Mouse (Mus musculus): ENCODE measurements around the gene Dlk1. TPM values are rescaled to one million over a fixed set of nuclear protein-coding genes. Genes with fewer than 3 reads are reported as not detected.

The Dlk1 gene
- polyA plus RNA-seq, 1 experiment from 2014 or later, result 57.7 TPM

- H3K9me3 ChIP-seq (ENCODE audit: control insufficient read depth, low read length), result no peaks in the 10 kb centered on the region
- H3K4me2 ChIP-seq (ENCODE audit: low read length), result no peak overlapping the region
- no peaks in the 10 kb centered on the region for H3K27me3 ChIP-seq (replicated peaks; ENCODE audit: control insufficient read depth, insufficient read depth, low read length)
- peaks cover 15% of the 10 kb centered on the region for H3K4me1 ChIP-seq (ENCODE audit: control insufficient read depth, insufficient read depth, low read depth, low read length)
- ATAC-seq, result no peak
- H3K4me3 ChIP-seq (ENCODE audit: low read length), result no peak overlapping the region
- WGBS, result 90% methylated on average over 5 of the region's 5 CpGs
- H3K9ac ChIP-seq (ENCODE audit: low read depth, low read length), result no peak overlapping the region
- no peak overlapping the region for H3K27ac ChIP-seq (ENCODE audit: low read depth, low read length)
- H3K36me3 ChIP-seq (ENCODE audit: control insufficient read depth, insufficient read depth, low read length), result no peaks in the 10 kb centered on the region
Measured at GRCm38 (mm10) chr12:109416681-109417080, 35.9 kb upstream of the Dlk1 start.

GRCm38 (mm10) chr12:109417476-109418201 lies 35.0 kb upstream of the Dlk1 start:
- Histone ChIP-seq H3K9ac (ENCODE audit: low read depth, low read length) (peak overlapping the region; percentile 40), H3K9me3 (ENCODE audit: control insufficient read depth, low read length) (no peaks in the 10 kb centered on the region), H3K36me3 (ENCODE audit: control insufficient read depth, insufficient read depth, low read length) (no peaks in the 10 kb centered on the region), H3K27ac (ENCODE audit: low read depth, low read length) (no peak overlapping the region; the same call in 1 of the 2 replicates), H3K4me2 (ENCODE audit: low read length) (no peak overlapping the region), H3K27me3 (replicated peaks; ENCODE audit: control insufficient read depth, insufficient read depth, low read length) (0 out of 2 replicates have a peak, but pooled peaks cover 3% of the 10 kb centered on the region), H3K4me1 (ENCODE audit: control insufficient read depth, insufficient read depth, low read depth, low read length) (peaks cover 11% of the 10 kb centered on the region), H3K4me3 (ENCODE audit: low read length) (no peak overlapping the region)
- ATAC-seq, result peak; percentile 82
- WGBS, result 44% methylated on average over 14 of the region's 14 CpGs

- WGBS, result 63% methylated on average over 12 of the region's 12 CpGs
Measured at GRCm38 (mm10) chr12:109420006-109420405, 32.6 kb upstream of the Dlk1 start.

GRCm38 (mm10) chr12:109423163-109423562 lies 29.5 kb upstream of the Dlk1 start:
- H3K4me1 ChIP-seq (ENCODE audit: control insufficient read depth, insufficient read depth, low read depth, low read length), result peaks cover 10% of the 10 kb centered on the region
- H3K9ac ChIP-seq (ENCODE audit: low read depth, low read length), result no peak overlapping the region
- 0 out of 2 replicates have a peak, but pooled peaks cover 3% of the 10 kb centered on the region for H3K27me3 ChIP-seq (replicated peaks; ENCODE audit: control insufficient read depth, insufficient read depth, low read length)
- no peak for ATAC-seq
- WGBS, result 45% methylated on average over 2 of the region's 2 CpGs
- no peak overlapping the region for H3K4me2 ChIP-seq (ENCODE audit: low read length)
- H3K9me3 ChIP-seq (ENCODE audit: control insufficient read depth, low read length), result no peaks in the 10 kb centered on the region
- no peak overlapping the region for H3K27ac ChIP-seq (ENCODE audit: low read depth, low read length)
- no peaks in the 10 kb centered on the region for H3K36me3 ChIP-seq (ENCODE audit: control insufficient read depth, insufficient read depth, low read length)
- H3K4me3 ChIP-seq (ENCODE audit: low read length), result no peak overlapping the region

More at GRCm38 (mm10) chr12:109420006-109420405, 32.6 kb upstream of the Dlk1 start:
- Histone ChIP-seq H3K27ac (ENCODE audit: low read depth, low read length) (no peak overlapping the region), H3K9ac (ENCODE audit: low read depth, low read length) (no peak overlapping the region), H3K4me3 (ENCODE audit: low read length) (no peak overlapping the region), H3K9me3 (ENCODE audit: control insufficient read depth, low read length) (no peaks in the 10 kb centered on the region), H3K4me1 (ENCODE audit: control insufficient read depth, insufficient read depth, low read depth, low read length) (peaks cover 16% of the 10 kb centered on the region), H3K36me3 (ENCODE audit: control insufficient read depth, insufficient read depth, low read length) (no peaks in the 10 kb centered on the region), H3K27me3 (replicated peaks; ENCODE audit: control insufficient read depth, insufficient read depth, low read length) (0 out of 2 replicates have a peak, but pooled peaks cover 3% of the 10 kb centered on the region), H3K4me2 (ENCODE audit: low read length) (no peak overlapping the region)
- ATAC-seq, result no peak

- no peak for ATAC-seq
Measured at GRCm38 (mm10) chr12:109423716-109424429, 28.8 kb upstream of the Dlk1 start.

GRCm38 (mm10) chr12:109424753-109425332 lies 27.8 kb upstream of the Dlk1 start:
- no peaks in the 10 kb centered on the region for H3K36me3 ChIP-seq (ENCODE audit: control insufficient read depth, insufficient read depth, low read length)
- peak; percentile 30; the same call in 1 of the 2 replicates for ATAC-seq
- 14% methylated on average over 20 of the region's 20 CpGs for WGBS
- H3K4me2 ChIP-seq (ENCODE audit: low read length), result peak overlapping the region; percentile 41
- H3K27ac ChIP-seq (ENCODE audit: low read depth, low read length), result no peak overlapping the region
- H3K4me1 ChIP-seq (ENCODE audit: control insufficient read depth, insufficient read depth, low read depth, low read length), result peaks cover 10% of the 10 kb centered on the region
- H3K9me3 ChIP-seq (ENCODE audit: control insufficient read depth, low read length), result no peaks in the 10 kb centered on the region
- 0 out of 2 replicates have a peak overlapping the region, but pooled peaks have one; percentile 4 for H3K4me3 ChIP-seq (ENCODE audit: low read length)
- 0 out of 2 replicates have a peak overlapping the region, but pooled peaks have one; percentile 45 for H3K9ac ChIP-seq (ENCODE audit: low read depth, low read length)
- 0 out of 2 replicates have a peak, but pooled peaks cover 3% of the 10 kb centered on the region for H3K27me3 ChIP-seq (replicated peaks; ENCODE audit: control insufficient read depth, insufficient read depth, low read length)

More at GRCm38 (mm10) chr12:109423716-109424429, 28.8 kb upstream of the Dlk1 start:
- Histone ChIP-seq H3K27me3 (replicated peaks; ENCODE audit: control insufficient read depth, insufficient read depth, low read length) (0 out of 2 replicates have a peak, but pooled peaks cover 3% of the 10 kb centered on the region), H3K4me1 (ENCODE audit: control insufficient read depth, insufficient read depth, low read depth, low read length) (peaks cover 10% of the 10 kb centered on the region), H3K9ac (ENCODE audit: low read depth, low read length) (no peak overlapping the region), H3K36me3 (ENCODE audit: control insufficient read depth, insufficient read depth, low read length) (no peaks in the 10 kb centered on the region), H3K9me3 (ENCODE audit: control insufficient read depth, low read length) (no peaks in the 10 kb centered on the region), H3K4me2 (ENCODE audit: low read length) (no peak overlapping the region), H3K4me3 (ENCODE audit: low read length) (no peak overlapping the region), H3K27ac (ENCODE audit: low read depth, low read length) (no peak overlapping the region)
- 69% methylated on average over 4 of the region's 4 CpGs for WGBS

GRCm38 (mm10) chr12:109425982-109426381 lies 26.6 kb upstream of the Dlk1 start:
- Histone ChIP-seq H3K36me3 (ENCODE audit: control insufficient read depth, insufficient read depth, low read length) (no peaks in the 10 kb centered on the region), H3K4me1 (ENCODE audit: control insufficient read depth, insufficient read depth, low read depth, low read length) (peaks cover 6% of the 10 kb centered on the region), H3K9me3 (ENCODE audit: control insufficient read depth, low read length) (no peaks in the 10 kb centered on the region), H3K4me3 (ENCODE audit: low read length) (no peak overlapping the region), H3K9ac (ENCODE audit: low read depth, low read length) (no peak overlapping the region), H3K27me3 (replicated peaks; ENCODE audit: control insufficient read depth, insufficient read depth, low read length) (0 out of 2 replicates have a peak, but pooled peaks cover 3% of the 10 kb centered on the region), H3K4me2 (ENCODE audit: low read length) (no peak overlapping the region), H3K27ac (ENCODE audit: low read depth, low read length) (no peak overlapping the region)
- WGBS, result 92% methylated on average over 12 of the region's 12 CpGs
- ATAC-seq, result no peak

- Histone ChIP-seq H3K4me2 (ENCODE audit: low read length) (no peak overlapping the region), H3K27ac (ENCODE audit: low read depth, low read length) (no peak overlapping the region), H3K27me3 (replicated peaks; ENCODE audit: control insufficient read depth, insufficient read depth, low read length) (peaks cover 3% of the 10 kb centered on the region; the same call in 1 of the 2 replicates), H3K9ac (ENCODE audit: low read depth, low read length) (no peak overlapping the region), H3K4me1 (ENCODE audit: control insufficient read depth, insufficient read depth, low read depth, low read length) (peaks cover 7% of the 10 kb centered on the region), H3K36me3 (ENCODE audit: control insufficient read depth, insufficient read depth, low read length) (no peaks in the 10 kb centered on the region), H3K4me3 (ENCODE audit: low read length) (no peak overlapping the region), H3K9me3 (ENCODE audit: control insufficient read depth, low read length) (no peaks in the 10 kb centered on the region)
- no peak for ATAC-seq
- 69% methylated on average over 6 of the region's 6 CpGs for WGBS
Measured at GRCm38 (mm10) chr12:109432475-109433130, 20.0 kb upstream of the Dlk1 start.

Measured in hindbrain, embryonic 16.5 days (tissue).